Mouse (Mus musculus): ENCODE measurements around the gene Farsa.
"Not testable (repeated sequence)": the region's sequence is repeated elsewhere in the genome, so short reads cannot be mapped to it uniquely, and the experiment has no call there.

Gene Farsa

GRCm38 (mm10) chr8:84856864-84857441, at the start of gene Farsa:
Gene Farsa, plus strand, starts transcription at chr8:84856989.
- peak; percentile 94 to 95 for DNase-seq

- peak; percentile 26 to 41 for DNase-seq
Observed at GRCm38 (mm10) chr8:84809109-84809940, 47.5 kb upstream of the Farsa start.

GRCm38 (mm10) chr8:84809941-84810280, 46.9 kb upstream of the Farsa start:
- DNase-seq = no peak

- peak; percentile 99 for DNase-seq
Observed at GRCm38 (mm10) chr8:84810896-84811295, 45.9 kb upstream of the Farsa start.

- DNase-seq = peak in 1 of 2 experiments; percentile 28
Observed at GRCm38 (mm10) chr8:84811303-84811702, 45.5 kb upstream of the Farsa start.

GRCm38 (mm10) chr8:84813059-84813458, 43.7 kb upstream of the Farsa start:
- DNase-seq = peak; percentile 94 to 95

- DNase-seq = no peak
Observed at GRCm38 (mm10) chr8:84813830-84814229, 43.0 kb upstream of the Farsa start.

GRCm38 (mm10) chr8:84814240-84814554, 42.6 kb upstream of the Farsa start:
- no peak for DNase-seq

- DNase-seq = peak; percentile 83 to 89
Observed at GRCm38 (mm10) chr8:84814555-84815441, 42.0 kb upstream of the Farsa start.

GRCm38 (mm10) chr8:84815547-84815946, 41.2 kb upstream of the Farsa start:
- DNase-seq = peak; percentile 99

- peak; percentile 33 to 42 for DNase-seq
Observed at GRCm38 (mm10) chr8:84816117-84816516, 40.7 kb upstream of the Farsa start.

GRCm38 (mm10) chr8:84822723-84823122, 34.1 kb upstream of the Farsa start, which contains the start of gene Dand5:
Gene Dand5, minus strand, starts transcription at chr8:84822823.
- DNase-seq = peak in 1 of 2 experiments; percentile 11

GRCm38 (mm10) chr8:84823653-84824052, 33.1 kb upstream of the Farsa start:
- DNase-seq = peak; percentile 82 to 84

GRCm38 (mm10) chr8:84825636-84826035, 31.2 kb upstream of the Farsa start:
- DNase-seq = no peak

GRCm38 (mm10) chr8:84826518-84826917, 30.3 kb upstream of the Farsa start:
- DNase-seq = not testable (repeated sequence)

GRCm38 (mm10) chr8:84831490-84831889, 25.3 kb upstream of the Farsa start, which contains the start of gene Gadd45gip1:
Gene Gadd45gip1, plus strand, starts transcription at chr8:84831522.
- DNase-seq = no peak

GRCm38 (mm10) chr8:84832034-84832717, 24.6 kb upstream of the Farsa start:
- DNase-seq = peak; percentile 84 to 88

- no peak for DNase-seq
Observed at GRCm38 (mm10) chr8:84832759-84833742, 23.7 kb upstream of the Farsa start.

- DNase-seq = peak; percentile 66 to 73
Observed at GRCm38 (mm10) chr8:84834002-84834865, 22.6 kb upstream of the Farsa start.
